Mouse (Mus musculus) small intestine, adult 2 months (tissue): ENCODE measurements around the gene Asic5.

ENCODE experiments used
- CTCF ChIP-seq: fragments of 200-500 bp; IDR thresholded peaks from 2 replicates; pipeline ENCODE4 v1.5.1; 2012; ENCODE audit warnings: low read depth, mild to moderate bottlenecking, control low read depth, inconsistent platforms, low read length, moderate library complexity, mixed read lengths; ENCODE audit not compliant: insufficient replicate concordance, insufficient read length; ENCODE audit errors: extremely low read depth
- POLR2A ChIP-seq: fragments of 200-500 bp; IDR thresholded peaks from 2 replicates; pipeline ENCODE4 v1.6.1; 2012; ENCODE audit warnings: low read depth, mild to moderate bottlenecking, control low read depth, inconsistent platforms, low read length, moderate library complexity

DNA sequence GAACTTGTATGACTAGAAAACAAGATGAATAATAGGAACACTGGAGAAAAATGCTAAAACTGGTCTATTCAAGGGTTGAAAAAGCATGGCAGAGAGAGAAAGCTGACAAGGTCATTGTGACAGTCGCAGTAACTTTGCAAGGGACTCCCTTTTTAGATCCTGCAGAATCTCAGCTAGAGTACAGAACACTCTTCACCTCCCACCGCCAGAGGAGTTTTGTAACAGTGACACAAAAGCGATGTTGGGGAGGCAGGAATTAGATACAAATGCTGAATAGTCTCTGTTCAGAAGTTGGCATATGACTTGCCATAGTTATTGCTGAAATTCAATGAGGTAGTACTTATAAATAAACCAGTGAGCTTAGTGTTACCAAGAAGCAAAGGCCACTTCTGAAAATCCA lies 41.0 kb downstream of the Asic5 start:
- no peak for TF ChIP-seq POLR2A
- no peak for TF ChIP-seq CTCF
